Mouse (Mus musculus) gastrocnemius, postnatal 25 days (tissue): ENCODE data around the gene Maml3. TPM values are rescaled to one million over a fixed set of nuclear protein-coding genes. Genes with fewer than 3 reads are reported as not detected.

Experiments used
- DNase-seq: peaks from one replicate; pipeline ENCODE4 v3.0.0; 2022
- total RNA-seq, 2 experiments: library from RNA; stranded (reverse); gene quantifications; 1 replicate in 1 of 2; 2 replicates in 1 of 2; pipeline ENCODE4 v1.2.3; 2021

The Maml3 gene
- total RNA-seq, 2 experiments from 2014 or later, result 2.4 to 2.5 TPM

DNA sequence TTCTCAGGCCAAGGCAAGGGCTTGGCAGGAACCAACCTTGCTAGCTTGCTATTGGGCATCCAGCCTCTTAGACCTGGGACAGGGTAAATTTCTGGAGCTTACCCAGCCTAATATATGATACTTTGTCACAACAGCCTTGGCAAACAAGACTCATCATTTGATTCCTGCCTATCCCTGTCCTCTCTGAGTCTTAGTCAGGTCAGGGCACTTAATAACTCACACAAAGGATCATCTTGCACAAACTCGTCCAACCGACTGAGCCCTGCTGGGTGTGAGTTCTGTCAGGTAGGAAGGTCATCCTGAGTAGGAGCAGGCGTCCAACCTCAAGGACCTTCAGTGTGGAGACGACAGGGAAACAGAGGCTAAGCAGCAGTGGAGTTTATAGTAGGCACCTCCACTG is 233.5 kb downstream of the Maml3 start:
- DNase-seq, result peak; percentile 42

DNA sequence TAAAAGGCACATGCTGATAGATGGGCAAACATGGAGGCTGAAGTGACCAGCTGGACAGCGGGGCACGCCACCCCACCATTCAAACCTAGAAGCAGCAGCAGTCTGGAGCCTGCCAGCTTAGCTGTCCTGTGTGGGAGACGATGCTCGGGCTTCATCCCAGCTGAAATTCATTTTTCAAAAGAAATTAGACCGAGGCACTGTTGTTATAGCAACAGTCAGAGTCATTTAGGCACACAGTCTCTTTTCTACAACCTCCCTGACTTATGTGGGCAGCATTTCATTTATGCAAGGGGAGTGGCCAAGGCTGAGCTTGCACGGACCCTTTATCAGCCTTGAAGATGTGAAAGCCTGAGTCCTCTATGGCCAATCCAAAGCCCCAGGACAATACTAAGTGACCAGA is 234.9 kb downstream of the Maml3 start:
- DNase-seq, result no peak

DNA sequence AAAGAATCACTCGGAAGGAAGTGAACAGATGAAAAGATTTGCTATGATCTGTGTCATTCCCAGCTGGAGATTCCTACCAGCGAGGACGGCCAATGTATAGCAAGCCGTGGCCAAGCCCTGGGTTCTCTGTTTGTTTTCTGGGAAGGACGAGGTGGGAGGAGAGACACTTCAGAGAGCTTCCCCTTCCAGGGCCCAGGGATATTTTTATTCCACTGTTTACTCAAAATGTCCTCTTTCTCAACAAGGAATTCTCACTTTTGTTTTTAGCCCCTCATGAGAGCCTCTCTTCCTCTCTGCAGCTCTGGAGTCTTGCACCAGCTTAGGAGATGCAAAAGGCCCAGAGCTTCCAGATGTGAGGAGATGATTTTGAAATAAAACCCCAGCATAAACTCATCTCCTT is 236.0 kb downstream of the Maml3 start:
- DNase-seq, result no peak

DNA sequence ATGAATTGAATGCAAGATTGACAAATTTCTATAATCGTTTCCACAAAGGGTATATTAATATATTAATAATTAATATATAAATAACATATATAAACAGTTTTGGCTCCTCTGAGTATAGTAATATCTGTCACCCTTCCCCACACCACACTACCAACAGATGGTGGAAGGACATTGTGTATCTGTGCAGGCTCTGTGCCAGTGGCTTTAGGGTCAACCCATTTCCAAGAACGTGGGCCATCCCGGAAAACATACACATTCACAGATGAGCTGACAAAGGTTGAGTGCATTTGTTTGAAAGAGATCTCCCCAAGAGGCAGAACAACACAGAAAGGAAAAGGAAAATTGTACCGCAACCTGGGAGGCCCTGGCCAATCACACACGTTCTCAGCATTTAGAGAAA is 238.4 kb downstream of the Maml3 start:
- no peak for DNase-seq

DNA sequence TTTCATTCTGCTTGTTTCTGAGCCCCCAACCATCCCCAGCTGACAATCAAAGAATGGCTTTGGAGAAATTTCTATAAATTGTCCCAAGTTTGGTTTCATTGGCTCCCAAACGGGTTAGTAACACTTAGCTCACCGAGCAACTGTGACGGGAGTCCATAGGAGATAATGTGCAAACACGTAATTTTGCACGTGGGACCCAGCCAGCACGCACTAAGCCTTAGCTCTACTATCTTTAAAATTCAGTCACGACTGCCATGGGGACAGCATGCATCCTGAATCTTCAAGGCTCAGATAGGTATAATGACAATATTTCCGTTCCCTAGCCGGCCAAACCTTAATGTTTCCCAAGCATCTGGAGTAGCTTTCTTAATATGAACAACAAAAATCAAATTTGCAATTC is 243.2 kb downstream of the Maml3 start:
- DNase-seq, result no peak

DNA sequence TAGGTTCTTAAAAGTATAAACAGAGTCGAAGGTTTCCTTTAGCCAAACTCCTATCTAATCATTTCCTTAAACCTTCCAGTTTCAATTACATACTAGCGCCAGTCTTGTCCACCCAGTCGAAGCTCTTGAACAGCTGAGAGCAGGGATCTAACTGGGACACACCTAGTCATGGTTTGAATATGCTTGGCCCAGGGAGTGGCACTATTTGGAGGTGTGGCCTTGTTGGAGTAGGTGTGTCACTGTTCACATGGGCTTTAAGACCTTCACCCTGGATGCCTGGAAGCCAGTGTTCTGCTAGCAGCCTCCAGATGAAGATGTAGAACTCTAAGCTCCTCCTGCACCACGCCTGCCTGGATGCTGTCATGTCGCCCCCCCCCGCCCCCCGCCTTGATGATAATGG is 244.4 kb downstream of the Maml3 start:
- DNase-seq, result no peak

DNA sequence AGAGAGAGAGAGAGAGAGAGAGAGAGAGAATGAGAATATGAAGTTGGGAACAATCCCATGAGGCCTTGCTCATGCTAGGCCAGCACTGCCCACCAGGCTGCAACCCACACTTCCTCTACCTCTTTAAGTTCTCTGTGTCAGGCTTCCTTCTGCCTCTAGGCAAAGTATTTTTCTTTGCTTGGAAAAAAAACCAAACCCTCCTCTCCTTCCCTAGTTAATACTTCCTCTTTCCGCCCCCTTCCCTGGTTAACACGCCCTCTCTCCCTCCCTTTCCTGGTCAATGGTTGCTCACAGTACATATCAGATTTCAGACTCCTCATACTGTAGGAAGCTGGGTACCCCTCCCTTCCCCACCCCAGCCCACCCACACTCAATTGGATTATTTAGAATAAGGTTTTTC is 245.7 kb downstream of the Maml3 start:
- no peak for DNase-seq

DNA sequence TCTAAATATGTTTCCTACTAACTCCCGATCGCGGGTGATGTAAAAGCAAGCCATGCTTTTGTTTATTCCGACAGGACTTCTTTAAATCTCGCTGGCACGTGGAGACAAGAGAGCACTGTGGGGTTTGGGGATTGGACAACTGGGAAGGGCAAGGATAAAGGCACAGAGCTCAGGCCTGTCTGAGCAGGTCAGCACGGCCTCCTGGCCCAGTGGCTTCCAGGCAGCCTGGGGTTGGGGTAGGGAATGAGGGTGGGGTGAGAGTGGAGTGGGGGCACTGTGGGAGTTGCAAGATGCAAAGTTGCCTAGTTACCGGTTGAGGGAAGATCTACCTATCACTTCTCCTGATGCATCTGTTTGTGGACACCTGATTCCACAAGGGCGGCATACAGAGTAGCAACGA is 250.7 kb downstream of the Maml3 start:
- no peak for DNase-seq

DNA sequence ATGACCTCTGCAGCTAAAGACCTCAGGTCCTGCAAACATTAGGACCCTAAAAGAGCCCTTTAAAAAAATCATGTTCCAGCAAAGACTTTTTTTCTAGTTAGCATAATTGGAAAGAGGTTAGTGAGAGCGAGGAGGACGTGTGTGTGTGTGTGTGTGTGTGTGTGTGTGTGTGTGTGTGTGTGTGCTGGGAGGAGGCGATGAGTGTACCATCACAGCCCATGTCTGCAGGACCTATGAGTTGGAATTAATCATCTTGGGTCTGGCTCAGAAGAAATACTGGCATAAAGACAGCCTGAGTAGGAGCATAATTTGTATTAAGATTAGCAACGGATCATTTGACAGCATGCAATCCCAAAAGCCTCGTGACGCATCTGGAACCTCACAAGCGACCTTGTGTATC is 251.3 kb downstream of the Maml3 start:
- no peak for DNase-seq

DNA sequence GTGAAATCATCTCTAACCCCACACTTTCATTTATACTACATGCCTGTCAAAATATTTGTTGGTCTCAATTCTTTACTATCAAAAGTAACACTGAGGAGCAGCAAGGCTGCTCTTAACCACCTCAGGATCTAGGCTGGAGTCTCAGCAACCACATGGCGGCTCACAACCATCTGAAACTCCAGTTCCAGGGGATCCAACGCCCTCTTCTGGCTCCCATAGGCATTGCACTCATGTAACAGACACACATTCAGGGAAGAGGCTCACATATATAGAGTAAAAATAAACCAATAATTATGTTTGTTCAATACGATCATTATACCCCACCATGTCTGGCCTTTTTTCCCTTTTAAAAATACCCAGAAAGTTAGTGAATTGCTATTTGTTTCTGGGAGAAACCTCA is 252.2 kb downstream of the Maml3 start:
- DNase-seq, result no peak

DNA sequence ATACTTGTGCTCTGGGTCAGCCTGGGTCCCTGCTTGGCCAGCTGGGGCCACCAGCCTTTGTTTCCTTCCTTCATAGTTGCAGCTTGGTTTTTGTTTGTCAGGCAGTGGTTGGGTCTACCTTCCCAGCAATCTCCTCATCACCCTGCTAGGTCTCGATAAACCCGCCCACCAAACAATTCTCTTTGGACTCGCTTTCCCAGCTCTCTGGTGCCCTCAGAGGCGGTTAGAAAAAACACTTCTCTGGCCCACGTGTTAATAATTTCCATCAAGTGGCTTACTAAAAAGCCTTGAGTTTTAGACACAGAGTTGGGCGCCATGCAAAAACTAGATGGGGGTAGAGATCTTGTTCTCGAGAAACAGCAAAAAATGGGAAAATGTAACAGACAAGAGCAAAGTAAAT is 253.3 kb downstream of the Maml3 start:
- no peak for DNase-seq

DNA sequence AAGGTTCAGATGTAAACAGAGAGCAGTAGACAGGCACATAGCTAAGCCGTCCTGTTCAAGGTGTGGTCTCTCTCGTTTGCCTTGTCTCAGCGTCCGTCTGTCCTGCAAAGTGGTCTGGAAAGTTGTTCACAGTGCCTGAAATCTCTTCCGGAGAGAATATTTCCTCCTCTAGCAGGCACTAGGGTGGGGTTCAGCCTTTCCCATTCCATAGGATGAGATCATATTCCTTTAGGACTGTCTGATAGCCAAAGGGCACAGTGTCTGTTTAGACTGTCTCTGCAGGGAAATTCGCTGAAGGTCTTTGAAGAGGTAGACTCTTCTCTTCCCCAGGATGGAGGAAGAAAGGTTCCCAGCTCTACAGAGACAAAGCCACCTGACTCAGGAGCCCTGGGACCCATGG is 255.4 kb downstream of the Maml3 start:
- DNase-seq, result no peak

DNA sequence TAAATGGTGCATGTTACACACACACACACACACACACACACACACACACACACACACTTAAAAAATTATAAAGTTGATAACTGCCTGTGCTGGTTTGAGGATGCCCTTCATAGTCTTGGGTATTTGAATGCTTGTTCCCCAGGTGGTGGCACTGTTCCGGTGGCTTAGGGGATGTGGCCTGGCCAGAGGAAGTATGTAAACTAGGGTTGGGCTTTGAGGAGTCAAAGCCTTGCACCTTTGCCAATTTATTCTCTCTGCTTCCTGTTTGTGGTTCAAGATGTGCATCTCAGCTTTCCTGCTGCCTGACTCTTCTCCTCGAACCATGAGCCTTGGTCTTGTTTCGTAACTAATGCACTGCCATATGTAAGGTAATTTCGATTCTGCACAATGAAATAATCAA is 257.6 kb downstream of the Maml3 start:
- DNase-seq, result no peak

DNA sequence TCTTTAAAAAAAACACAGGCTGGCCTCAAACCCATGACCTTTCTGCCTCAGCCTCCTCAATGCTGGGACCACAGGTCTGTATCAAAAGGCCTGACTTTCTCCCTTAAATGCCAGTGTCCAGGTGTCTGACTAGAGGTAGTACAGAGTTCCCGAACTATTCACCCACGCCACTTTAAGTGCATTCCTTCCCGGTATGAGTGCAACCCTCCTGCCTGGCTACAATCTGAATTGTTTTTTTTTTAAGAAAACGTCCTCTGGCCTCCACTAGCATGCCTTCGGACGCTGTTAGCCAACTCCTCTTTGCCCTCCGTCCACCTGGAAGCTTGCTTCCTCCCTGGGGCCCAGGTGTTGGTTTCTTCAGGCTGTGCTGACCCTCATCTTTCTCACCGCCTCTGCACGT is 260.6 kb downstream of the Maml3 start:
- DNase-seq, result no peak

DNA sequence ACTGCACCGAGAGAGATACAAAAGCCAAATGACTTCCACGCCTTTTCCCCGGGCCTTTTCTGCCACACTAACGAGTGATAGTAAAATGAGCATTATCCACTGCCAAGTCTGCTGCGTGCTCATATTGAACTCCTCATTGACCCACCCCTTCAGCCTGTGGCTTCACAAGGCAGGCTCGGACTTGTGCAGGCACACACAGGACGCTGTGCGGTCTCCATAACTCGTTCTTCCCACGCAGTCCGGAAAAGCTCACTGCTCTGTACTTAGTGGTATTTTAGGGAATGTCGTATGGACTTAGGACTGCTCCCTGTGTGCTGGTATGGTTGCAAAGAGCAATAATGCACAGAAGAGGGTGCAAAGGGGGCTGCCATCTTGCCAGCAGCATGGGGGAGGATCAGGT is 262.7 kb downstream of the Maml3 start:
- no peak for DNase-seq

DNA sequence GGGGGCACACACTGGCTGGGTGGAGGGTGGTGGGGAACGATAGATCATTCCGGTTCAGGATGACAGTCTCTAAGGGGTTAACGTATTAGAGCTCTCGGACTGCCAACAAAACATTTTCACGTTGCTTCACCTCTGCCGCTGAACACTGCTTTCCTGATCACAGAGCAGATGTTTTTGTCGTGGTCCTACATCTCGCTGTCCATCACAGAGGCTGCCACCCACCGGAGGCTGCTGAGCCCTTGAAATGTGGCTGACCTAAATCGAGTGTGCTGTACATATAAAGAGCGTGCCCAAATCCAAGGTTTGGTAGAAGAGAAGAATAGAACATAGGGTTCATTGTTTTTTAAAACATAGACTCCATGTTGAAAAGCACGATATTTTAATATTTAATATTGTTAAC is 263.3 kb downstream of the Maml3 start:
- no peak for DNase-seq

DNA sequence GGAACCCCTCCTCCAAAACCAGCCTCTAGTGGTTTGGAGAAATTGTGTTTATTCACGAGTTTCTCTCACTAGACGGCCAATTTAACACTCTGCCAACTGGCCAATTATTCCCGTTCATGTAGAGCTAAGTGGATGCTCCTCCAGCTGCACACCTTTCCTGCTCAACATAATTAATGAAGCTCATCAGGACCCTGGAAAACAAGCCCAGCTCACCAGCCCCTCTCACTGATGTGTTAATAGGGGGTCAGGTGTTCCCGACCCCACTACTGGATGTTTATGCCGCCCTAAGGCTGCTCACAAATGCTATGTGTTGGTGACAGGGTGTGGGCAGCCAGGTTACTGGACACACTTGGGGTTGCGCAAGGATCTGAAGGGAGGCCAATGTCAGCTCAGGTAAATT is 263.7 kb downstream of the Maml3 start:
- DNase-seq, result no peak

DNA sequence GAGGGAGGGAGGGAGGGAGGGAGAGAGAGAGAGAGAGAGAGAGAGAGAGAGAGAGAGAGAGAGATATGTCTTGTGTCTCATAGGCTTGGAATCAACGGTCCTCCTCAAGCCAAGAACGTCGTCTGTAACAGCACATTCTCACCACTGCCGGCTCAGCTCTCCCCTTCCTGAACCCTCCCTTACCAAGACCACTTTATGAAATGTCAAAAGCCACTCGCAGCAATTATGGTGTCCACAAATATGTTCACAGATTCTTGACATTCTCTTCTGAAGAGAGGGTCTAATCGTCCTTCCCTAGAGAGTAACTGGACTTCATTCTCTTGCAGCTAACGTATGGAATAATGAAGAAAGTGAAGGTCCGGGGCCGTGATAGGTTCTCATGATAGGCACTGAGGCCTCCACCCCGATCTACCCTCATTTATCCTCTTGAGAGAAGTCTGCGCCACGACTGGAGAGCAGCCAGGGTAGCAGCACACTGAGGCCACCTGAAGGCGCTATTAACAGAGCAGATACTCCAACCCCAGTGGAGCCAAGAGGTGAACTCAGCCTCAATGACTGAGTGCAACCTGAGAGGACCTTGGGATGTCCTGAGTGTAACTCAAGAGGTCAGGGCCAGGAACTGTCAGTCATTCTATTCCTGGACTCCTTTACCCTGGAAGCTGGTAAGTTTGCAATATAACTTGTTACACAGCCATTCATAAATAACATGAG is 264.6 kb downstream of the Maml3 start:
- peak; percentile 53 for DNase-seq

DNA sequence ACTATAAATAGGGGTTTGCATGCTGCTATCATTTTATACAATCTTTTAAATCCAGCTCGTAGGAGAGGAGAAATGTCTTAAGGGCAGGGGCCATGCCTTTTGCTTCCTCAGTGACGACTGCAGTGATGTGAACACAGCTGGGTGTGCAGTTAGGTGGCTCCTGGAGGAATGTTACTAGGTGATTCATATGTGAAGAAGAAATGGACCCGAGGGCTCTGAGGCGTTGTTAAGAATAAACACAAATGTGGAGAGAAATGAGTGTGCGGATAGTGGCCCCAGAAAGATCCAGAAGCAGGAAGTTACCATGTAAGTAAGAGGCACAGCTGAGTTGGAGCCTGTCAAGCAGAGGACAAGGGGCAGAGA is 265.5 kb downstream of the Maml3 start:
- DNase-seq, result no peak

DNA sequence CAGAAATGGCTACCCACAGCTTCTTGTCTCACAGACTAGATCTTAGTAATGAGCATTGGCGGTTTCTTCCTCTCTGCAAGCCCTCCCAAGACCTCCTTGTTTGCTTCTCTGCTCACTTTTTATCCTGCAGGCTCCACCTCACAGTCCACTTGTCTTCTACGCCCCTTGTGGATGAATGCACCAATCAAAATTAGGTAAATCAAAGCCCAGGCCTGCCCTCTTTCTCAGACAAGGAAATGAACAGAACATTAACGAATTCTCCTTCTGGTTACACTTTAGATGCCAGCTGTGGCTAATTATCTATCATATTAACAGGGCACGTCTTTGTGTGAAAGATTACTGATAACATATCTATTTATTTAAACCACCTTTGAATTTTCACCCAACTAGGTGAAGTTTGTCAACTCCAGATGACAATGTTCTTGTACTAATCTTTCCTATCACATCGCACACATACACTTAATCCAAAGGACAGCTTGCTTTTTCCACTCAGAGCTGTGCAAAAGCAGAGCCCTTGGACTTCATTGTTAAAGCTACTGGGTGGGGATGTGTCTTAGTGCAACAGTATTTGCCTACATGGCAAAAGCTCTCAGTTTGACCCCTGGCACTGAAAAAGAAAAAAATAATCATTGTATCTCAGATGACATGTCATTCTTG is 266.1 kb downstream of the Maml3 start:
- no peak for DNase-seq

DNA sequence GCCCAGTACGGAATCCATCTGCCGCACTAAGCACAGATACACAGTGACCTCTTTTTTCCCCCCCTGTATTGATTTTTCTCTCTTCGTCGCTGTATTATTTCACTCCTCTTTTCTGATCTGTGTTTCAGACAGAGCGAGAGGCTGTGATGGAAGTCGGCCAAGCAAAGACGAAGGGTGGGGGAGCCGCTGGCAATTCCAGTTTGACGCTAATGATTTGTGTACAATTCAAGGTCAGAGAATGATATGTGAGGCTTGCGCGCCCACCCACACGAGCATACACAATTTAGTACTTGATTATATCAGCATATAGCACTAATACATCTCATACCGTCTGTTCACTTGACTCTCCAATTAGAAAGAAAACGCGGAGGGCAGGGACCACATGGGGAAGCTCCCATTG is 271.9 kb downstream of the Maml3 start:
- no peak for DNase-seq

DNA sequence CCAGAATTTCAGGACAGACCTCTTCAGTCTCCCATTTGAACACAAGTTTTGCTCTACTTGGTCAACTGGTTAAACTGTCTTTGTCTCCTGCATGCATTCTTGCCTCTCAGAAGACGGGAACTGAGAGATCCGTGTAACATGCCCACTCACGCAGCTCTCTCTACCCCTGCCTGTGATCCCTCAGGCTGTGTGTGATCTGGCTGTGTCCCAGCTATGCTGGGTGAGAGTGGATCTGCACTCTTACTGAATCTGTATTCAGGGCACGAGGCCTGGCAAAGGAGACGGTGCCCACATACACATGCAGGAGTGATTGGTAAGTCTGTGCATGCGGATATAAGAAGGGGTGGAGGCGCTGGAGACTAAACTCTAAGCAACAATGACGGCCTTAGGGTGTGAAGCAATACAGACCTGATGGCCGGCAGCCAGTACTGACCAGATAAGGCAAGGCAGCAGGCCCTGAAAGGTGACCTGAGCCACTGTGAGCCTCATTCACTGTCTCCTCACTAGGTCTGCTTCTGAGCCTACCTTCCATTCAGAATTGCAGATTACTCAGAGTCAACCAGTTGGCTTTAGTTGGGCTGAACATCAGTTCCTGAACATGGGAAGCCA is 274.0 kb downstream of the Maml3 start:
- no peak for DNase-seq

DNA sequence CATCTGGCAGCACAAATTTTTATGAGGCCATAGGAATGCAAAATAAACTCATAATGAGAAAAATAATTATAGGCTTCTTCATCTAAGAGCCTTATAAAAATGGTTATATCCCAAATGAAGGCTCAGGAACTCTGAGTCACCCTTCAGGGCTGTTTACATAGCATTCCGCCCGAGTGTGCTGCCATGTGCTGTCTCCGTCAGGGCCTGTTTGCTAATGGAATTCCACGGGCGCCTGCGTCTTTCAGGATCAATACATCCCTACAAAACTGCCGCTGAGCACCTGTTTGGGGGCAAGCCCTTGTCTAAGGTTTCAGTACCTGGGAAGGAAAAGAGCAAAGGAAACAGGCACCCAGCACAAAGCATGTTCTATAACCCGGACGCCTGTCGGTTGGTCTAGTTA is 279.3 kb downstream of the Maml3 start:
- DNase-seq, result no peak

DNA sequence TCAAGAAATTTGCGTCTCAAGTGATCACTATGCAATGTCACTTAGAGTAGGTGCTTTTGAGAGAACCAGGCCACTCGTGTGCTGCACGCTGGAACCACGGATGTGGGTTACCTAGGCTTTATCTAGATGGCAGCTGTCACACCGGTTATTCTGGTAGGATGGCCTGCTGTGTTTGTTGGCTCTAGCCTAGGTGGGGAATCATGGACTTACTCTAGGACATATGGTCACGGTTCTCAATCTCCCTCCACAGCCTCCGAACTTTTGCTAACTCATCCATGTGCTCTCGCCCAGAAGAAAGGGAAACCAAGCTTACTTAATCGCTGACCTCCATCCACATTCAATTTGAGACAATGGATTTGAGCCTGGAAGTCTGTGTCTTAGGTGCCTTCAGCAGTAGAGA is 280.4 kb downstream of the Maml3 start:
- no peak for DNase-seq
